Mouse (Mus musculus) duodenum, adult 2 months (tissue): ENCODE data around the gene Slc2a9. TPM values are rescaled to one million over a fixed set of nuclear protein-coding genes. Genes with fewer than 3 reads are reported as not detected.

Source experiments
- polyA plus RNA-seq: library from polyadenylated mRNA; depleted of rRNA; stranded (reverse); fragments of >200 nt; gene quantifications from 2 replicates; pipeline ENCODE4 v1.2.3, GENCODE M21; 2012; ENCODE audit warnings: low replicate concordance; rRNA removed

The Slc2a9 gene
- polyA plus RNA-seq = 12.8 and 24.2 TPM in 2 replicates

DNA sequence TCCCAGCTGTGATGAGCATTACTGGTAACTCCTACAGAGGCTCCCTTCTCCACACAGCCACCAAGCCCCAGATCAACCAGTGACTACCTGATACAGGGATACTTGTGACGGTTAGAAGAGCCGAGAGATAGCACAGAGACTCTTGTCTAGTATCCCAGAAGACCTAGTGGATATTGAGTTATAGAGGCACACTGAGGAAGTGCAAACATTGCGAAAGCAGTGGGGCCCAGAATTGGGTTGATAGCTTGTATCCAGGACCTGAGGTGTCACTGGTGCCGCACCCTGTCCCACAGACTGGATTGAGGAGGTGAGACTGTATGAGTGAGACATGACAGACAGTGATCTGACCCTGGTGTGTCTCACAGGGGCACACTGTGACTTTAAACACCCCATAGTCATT, at the start of gene Slc2a9:
Gene Slc2a9, minus strand, starts transcription at position 152 of the 400 bp plus-strand sequence.

GRCm38 (mm10) chr5:38318966-38319786, 183.8 kb downstream of the Slc2a9 start, which contains the start of gene Drd5:
Gene Drd5, plus strand, starts transcription at chr5:38319367.

Other genes with a start within 250 kb of the Slc2a9 start
- 13.9 and 20.8 TPM in 2 replicates for gene Tmem128, start 243.0 kb downstream of the Slc2a9 start, polyA plus RNA-seq
- not detected in 2 replicates for gene Otop1, start 227.2 kb downstream of the Slc2a9 start, polyA plus RNA-seq
- gene Drd5, start 183.8 kb downstream of the Slc2a9 start, polyA plus RNA-seq = not detected in 2 replicates
- 104 and 142 TPM in 2 replicates for gene Wdr1, start 60.1 kb upstream of the Slc2a9 start, polyA plus RNA-seq
- gene Zfp518b, start 181.7 kb upstream of the Slc2a9 start, polyA plus RNA-seq = 0.15 and 0.33 TPM in 2 replicates